Mouse (Mus musculus): ENCODE data around the gene Adgrv1.

DNA sequence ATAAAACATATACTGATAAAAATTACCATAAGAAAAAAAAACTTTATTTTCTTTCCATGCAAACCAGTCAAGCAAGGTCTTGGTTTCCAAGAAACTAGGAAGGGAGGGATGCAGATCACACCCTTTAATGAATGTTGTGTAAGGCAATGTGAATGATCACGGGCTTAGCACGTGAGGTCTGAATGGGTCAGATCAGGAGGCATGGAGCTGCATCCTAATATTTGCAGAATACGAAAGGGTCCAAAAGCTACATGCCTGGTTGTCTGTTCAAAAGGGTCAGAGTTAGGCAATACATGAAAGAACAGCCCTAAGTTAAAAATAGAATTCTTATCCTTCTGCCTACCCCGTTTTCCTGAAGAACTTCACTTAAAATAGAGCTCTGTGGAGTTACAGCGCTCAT, 303.2 kb downstream of the Adgrv1 start:
- TF ChIP-seq RAD21 (IDR thresholded peaks at IDR 0.05; ENCODE audit: low read depth, low read length) (no peak), ZNF384 (IDR thresholded peaks at IDR 0.05; ENCODE audit: low read depth, low read length) (no peak), MYC (IDR thresholded peaks at IDR 0.05; ENCODE audit: low read depth, low read length) (no peak)

Data from CH12.LX (cell line).